Mouse (Mus musculus): Measurements from ENCODE around the gene Gas2l1.

GRCm38 (mm10) chr11:5042645-5043381 lies 22.3 kb downstream of the Gas2l1 start:
- no peak for TF ChIP-seq CTCF (IDR thresholded peaks at IDR 0.05; ENCODE audit: low read depth)
- no peak for TF ChIP-seq EP300 (IDR thresholded peaks at IDR 0.05; ENCODE audit: low read depth)
